Mouse (Mus musculus) gonadal fat pad, adult 2 months (tissue): Measurements from ENCODE around the gene Atl3. TPM values are rescaled to one million over a fixed set of nuclear protein-coding genes. Genes with fewer than 3 reads are reported as not detected.

Source experiments
- DNase-seq: peaks from one replicate; pipeline ENCODE4 v3.0.0-alpha.2; 2012; ENCODE audit warnings: low read depth
- polyA plus RNA-seq: library from polyadenylated mRNA; depleted of rRNA; stranded (reverse); fragments of >200 nt; gene quantifications from 2 replicates; pipeline ENCODE4 v1.2.3, GENCODE M21; 2012

Atl3 gene
- polyA plus RNA-seq, 1 experiment, result 40.2 TPM

DNA sequence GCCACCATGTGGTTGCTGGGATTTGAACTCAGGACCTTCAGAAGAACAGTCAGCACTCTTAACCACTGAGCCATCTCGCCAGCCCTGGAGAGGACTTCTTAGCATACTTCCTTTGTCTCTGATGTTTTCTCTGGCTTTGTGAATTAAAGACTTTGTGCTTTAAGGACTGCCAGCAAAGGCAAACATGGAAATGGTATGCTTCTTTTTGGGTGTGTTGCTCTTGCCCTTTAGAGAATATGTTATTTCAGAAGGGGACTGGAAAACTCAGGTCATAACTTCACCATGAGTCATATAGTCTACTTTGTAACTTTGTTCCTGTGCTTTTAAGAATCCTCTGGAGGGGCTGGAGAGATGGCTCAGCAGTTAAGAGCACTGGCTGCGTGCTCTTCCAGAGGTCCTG, 5.0 kb downstream of the Atl3 start:
- no peak for DNase-seq

DNA sequence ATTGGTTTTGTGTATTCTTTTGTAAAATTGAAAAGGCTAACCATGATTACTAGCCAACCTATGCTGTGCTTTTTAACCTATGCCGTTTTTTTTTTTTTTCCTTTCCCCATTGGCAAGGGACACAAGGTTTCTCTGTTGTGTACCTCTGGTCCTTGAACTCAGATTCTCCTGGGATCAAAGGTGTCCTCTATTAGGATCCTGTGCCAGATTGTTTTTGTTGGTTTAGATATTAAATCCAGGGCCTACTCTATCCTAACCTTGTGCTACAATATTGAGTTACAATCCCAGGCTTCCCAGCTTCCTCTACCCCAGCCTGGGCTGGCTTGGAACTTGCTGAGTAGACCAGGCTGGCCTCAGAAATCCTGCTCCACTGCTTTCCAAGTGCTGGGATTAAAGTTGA, 6.9 kb downstream of the Atl3 start:
- DNase-seq, result no peak

DNA sequence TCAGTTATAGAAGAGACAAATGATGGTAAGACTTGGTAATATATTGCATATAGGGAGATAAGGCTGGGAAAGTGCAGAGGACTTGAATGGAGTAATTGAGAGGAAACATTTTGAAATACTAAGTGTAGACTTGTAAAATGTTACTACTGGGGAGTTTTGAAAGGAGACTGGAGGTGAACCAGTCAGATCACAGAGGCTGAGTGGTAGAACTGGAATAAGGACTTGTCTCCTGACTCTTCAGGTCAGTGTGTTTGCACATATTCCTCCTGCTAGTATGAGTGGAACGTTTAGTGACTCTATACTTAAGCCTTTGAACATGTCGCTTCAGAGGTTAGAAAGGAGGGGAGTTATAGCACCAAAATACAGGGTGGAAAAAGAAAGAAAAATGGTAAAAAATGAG, 8.6 kb downstream of the Atl3 start:
- DNase-seq, result no peak

DNA sequence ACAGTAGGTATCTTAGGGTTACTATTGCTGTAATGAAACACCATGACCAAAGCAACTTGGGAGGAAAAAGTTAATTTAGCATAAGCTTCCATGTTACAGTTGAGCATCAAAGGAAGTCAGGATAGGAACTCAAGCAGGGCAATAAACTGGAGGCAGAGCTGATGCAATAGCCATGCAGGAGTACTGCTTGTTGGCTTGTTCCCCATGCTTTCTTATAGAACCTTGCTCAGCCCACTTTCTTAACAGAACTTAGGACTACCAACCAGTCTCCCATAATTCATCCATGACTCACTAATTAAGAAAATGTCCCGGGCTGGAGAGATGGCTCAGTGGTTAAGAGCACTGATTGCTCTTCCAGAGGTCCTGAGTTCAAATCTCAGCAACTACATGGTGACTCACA, 12.5 kb downstream of the Atl3 start:
- no peak for DNase-seq

DNA sequence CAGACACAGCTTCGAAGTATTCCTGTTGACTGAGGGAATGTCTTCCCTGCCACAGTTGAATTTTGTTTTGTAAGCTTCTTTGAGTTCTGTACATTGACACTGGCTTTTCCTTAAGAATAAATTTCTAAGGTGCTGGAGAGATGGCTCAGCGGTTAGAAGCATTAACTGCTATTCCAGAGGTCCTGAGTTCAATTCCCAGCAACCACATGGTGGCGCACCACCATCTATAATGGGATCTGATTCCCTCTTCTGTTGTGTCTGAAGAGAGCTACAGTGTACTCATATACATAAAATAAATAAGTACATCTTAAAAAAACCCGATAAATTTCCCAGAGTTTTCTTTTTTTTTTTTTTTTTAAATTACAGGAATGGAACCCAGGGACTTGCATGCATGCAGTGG, 14.2 kb downstream of the Atl3 start:
- DNase-seq, result no peak

DNA sequence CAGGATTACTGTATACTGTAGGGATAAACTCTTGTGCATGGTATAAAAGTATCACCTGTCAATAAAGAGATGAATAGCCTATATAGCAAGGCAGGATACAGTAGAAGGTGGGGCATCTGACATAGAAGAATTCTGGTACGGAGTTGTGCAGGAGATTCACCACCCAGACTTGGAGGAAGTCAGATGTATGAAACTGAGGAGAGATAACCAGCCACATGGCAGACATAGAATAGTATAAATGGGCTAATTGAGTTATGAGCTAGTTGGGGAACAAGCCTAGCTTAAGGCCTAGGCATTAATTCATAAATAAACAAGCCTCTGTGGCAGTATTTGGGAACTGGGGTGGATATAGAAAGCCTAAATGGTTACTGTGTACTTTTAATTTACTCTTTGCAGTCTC, 22.6 kb downstream of the Atl3 start:
- DNase-seq, result no peak

DNA sequence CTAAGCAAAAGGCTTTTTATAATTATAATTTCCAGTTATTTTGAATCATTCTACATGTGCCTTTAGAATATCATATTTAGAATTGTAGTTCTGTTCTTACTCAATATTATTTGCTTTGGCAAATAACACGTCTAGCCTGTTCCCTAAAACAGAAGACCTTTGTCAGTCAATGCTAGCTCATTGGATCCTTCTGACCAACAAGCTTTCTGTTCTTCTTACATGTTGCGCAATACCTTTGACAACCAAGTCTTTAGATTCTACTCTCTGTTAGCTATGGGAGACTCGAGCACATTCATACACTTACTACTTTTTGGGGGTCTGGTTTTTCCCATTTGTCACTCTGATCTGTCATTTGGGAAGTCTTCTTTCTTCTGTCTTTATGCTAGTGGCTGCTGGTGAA, 27.8 kb downstream of the Atl3 start:
- peak; percentile 51 for DNase-seq

DNA sequence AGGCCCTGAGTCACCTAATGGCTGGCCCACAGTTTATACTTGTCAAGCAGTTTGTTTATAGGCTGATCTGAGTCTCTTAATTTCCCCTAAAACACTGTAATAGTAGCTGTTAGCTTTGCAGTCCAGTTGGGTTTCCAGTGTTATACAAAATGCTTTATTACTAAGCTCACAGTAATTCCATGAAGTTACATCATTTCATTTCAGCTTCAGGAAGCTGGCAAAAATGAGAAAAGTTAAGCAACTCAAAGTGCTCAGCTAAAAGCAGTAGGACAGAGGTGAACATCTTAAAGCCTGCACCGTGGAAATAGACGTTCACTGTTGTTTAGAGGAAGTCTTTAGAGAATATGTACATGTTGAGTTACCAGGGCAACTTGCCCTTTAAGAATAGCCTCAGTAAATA, 29.0 kb downstream of the Atl3 start:
- peak; percentile 62 for DNase-seq

DNA sequence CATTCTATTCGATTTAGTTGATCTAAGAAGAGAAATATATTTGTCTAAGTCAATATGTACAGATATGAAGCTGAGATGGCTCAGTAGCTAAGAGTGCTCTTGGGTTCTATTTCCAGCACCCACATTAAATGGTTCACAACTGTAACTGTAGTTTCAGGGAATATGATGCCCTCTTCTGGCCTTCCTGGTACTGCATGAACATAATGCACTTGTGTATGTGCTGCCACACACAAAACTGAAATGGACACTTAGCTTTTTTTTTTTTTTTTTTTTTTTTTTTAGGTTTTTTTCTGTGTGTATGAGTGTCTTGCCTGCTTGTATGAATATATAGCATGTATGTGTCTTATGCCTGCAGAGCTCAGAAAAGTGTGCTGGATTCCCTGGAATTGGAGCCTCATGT, 29.5 kb downstream of the Atl3 start:
- DNase-seq, result no peak

DNA sequence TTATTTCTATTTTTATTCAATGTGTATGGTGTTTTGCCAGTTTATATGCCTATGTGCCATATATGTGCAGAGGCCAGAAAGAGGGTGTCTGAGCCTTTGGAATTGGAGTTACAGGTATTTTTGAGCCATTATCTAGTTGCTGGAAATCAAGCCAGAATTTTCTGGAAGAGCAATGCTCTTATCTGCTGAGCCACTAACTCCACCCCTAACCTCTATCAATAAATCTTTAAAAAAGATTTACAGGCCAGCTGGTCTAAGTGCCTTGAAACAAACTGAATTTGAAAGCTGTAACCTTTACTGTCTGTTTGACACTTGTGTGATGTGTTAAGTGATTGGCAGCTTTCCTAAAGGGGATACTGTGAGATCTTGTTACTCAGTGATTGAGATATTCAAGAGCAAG, 29.9 kb downstream of the Atl3 start:
- no peak for DNase-seq

DNA sequence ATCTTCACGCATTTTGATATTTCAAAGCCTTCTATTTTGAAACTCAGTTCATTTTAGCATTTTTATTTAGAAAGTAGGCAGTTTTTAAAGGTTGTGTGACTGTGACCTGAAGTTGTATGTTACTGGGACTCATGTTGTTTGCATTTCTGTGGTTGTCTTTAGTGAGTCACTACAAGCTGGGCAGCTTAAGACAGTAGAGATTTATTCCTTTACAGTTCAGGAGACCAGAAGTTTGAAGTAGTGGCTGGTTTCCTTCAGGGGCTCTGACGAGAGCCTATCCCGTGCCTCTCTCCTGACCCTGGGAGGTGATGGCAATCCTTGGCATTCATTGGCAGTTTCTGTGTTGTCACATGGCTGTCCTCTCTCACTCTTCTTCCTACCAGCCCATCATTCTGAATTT, 31.0 kb downstream of the Atl3 start:
- DNase-seq, result no peak

DNA sequence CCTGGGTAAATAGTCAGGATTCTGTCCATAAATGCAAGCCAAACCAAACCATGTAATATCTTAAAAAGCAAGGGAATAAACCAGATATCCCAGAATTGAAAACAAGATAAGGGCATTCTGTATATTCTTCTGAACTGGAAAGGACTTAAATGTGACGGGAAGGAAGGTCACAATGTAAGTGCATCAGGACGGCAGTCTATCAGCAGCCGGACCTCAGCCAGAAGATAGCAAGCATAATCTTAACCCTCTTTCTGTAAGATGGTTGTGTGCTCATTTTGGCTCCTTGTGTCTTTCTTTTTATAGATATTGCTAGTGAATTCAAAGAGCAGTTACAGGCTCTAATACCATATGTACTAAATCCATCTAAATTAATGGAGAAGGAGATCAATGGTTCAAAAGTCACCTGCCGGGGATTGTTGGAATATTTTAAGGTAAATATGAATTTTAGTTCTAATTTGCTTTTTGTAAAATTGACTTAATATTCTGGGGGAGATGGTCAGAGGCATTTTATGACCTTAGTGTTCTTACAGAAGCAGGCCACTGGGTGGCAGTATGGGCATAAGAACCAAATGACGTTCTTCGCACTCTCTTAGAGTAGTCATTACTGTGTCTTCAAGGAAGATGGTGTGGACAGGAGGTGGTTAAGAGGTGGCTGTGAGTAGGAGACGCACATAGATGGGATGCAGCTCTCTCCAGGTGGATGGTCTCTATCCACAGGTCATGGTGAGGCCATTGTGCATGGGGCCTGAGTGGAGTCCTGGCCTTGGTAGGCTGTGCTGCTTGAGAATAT, 35.0 kb downstream of the Atl3 start:
- DNase-seq, result no peak

DNA sequence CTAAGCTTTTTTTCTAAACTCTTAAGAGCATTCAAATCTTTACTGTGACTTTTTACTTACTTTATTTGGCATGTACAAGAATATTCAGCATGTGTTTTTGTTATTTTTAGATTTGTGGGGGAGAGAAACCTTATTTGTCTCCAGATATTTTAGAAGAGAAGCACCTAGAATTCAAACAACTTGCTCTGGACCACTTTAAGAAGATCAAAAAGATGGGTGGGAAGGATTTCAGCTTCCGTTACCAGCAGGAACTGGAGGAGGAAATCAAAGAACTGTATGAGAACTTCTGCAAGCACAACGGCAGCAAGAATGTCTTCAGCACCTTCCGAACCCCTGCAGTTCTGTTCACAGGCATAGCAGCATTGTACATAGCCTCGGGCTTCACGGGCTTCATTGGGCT, 38.1 kb downstream of the Atl3 start:
- no peak for DNase-seq

DNA sequence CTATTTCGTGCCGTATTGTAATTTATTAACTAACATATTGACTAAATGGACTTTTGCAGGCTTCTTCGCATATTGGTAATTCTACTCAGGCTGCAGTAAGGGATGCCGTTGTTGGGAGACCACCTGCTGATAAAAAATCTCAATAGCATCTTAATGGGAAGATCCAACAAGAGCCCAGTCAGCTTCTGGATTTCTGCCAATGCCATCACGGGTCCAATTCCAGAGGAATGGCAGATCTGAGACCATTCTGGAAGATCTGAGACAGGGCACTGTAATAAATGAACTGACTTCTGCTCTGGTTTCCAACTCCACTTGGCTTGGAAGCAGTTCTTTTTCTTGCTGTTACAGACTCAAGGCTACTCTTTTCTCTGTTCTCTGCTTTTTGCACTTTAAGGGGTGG, 40.1 kb downstream of the Atl3 start:
- no peak for DNase-seq

DNA sequence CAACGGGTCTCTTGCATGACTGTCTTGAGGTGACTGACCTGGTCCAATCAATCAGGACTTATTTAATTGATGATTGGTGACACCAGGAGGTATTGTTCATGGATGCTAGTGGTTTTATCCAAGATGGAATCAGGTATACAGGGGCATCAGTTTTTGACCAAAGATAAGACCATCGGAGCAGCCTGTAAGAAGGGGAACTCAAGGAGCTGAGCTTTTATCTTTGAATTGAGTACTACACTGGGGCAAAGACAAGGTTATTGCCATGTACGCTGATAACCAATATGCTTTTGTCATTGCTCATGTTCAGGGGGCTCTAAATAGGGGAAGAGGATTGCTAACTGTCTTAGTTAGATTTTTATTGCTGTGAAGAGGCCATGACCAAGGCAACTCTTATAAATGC, 55.1 kb downstream of the Atl3 start:
- DNase-seq, result no peak

DNA sequence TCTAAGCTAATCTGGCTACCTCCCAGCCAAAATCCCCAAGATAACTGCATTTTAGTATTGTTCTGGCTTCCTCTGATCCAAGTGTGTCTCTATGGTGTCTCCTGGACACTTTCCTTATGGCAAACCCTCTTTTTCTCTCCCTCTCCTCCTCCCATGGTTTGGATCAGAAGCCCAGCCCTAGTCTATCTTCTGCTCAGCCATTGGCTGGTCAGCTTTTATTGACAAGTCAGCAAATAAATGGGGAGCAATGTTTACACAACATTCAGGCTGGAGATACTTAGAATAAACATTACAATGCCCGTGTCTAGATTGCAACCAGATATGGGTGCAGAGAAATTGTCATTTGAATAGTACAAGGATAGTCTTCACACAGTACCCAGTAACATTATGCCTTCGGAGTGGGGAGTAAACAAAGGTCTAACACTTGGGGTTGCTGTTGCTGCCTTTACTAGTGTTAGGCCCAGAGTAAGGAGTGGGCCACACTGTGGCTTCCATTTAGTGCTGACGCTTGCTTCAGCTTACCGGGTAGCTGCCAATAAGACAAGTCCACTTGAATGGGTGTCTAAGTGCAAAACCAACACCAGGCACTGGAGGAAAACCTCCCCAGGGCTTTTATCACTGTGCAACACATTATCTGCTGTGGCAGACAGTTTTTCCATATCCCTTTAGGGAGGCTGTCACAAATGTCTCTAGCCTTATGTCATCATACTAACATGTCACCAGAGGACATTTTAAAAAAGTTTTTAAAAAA, 57.9 kb downstream of the Atl3 start:
- DNase-seq, result no peak

DNA sequence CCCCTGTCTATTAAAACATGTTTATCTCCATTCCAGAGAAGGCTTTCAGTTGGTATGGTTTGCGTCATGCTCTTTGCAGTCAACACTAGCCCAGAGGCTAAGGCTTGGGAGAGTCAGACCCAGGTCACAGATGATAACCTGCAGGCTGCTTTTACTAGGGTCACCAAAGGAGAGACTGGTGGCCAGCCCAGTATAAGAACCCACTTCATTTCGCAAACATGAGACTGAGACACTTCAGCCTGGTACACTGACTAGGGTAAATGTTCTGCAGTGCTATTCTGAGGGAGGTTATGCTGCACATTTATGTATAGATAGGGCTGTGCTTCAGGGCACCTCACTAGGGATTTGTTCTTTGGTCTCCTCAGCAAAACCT, 58.4 kb downstream of the Atl3 start:
- no peak for DNase-seq

DNA sequence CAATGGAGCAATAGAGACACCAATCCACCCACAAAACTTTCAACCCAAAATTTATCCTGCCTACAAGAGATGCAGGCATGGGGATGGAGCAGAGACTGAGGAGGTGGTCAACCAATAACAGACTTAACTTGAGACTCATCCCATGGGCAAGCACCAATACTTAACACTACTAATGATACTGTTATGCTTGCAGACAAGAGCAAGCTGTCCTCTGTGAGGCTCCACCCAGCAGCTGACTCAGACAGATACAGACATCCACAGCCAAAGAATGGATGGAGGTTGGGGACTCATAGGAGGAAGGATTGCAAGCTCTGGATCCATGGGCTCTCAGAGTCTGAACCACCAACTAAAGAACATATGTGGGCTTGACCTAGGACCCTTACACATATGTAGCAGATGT, 59.6 kb downstream of the Atl3 start:
- no peak for DNase-seq

DNA sequence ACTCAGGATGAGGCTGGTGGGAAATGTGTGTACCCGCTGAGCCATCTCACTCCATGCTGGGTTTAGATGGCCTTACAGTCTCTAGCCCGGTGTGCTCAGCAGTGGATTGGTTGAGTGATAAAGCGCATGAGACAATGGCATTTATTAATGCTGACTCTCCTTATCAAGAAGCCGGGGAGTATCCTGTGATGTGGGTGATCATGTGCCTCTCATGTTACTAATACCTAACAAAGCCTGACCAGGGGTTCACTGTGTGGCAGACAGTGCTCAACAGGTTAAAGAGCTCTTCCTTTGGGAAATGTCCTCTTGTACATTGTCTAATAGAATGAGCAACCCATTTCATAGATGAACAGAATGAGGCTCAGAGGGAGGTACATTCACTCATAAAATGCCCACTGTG, 61.0 kb downstream of the Atl3 start:
- no peak for DNase-seq

DNA sequence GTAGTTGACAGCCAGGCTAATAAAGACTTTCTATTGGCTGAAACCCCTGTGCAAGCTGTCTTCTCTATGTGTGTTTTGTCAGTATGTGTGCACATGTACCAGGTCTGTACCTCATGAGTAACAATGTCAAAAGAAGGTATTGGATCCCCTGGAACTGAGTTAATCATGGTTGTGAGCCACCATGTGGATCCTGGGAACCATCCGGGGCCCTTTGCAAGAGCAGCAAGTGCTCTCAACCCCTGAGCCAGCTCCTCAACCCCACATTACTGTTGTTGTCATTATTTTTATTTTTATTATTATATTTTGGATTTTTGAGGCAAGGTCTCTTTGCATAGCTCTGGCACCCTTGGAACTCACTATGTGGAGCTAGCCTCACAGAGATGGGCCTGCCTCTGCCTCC, 62.8 kb downstream of the Atl3 start:
- DNase-seq, result no peak

DNA sequence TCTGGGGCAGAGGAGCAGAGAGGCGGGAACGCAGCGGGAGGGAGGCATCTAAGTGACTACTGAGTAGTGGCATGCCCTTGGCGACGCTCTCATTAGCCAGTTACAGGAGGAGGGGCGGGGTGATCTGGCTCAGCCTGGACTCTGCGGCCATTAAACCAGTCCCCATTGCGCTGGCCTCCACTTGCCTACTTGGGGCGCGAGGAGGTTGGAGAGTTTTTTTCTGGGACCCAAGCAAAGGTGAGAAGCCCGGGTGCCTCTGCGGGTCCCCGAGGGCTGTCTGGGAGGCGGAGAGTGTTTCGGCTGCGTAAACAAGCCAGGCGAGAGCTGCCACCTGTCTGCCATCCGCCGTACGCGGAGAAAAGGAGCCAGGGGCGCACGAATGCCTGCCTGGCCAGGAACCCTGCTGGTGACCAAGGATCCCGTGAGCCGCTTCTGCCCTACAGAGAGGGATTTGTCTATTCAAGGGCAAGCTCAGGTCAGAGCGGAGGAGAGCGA, 63.5 kb downstream of the Atl3 start, which contains the start of gene Pla2g16:
TSS of gene Pla2g16 (plus strand) at position 132 of the 495 bp plus-strand sequence.
- peak; percentile 30 for DNase-seq

DNA sequence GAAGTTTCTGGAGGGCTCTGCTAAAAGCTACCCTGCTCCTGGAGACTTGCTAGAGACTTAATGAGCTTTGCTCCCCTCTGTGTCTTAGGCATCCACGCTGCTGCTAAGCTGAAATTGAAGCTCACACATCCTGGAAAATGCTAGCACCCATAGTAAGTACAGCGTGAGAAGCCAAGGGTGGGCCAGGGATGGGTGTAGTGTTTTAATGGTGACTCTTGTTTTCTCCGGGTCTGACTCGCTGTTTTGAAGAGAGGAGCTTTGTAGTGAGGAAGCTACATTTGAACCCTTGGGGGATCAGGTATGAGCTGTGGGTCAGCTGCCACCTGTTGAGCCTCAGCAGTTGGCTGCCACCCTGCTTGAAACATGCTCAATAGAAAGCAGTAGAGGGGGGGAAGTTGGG, 64.0 kb downstream of the Atl3 start:
- no peak for DNase-seq

DNA sequence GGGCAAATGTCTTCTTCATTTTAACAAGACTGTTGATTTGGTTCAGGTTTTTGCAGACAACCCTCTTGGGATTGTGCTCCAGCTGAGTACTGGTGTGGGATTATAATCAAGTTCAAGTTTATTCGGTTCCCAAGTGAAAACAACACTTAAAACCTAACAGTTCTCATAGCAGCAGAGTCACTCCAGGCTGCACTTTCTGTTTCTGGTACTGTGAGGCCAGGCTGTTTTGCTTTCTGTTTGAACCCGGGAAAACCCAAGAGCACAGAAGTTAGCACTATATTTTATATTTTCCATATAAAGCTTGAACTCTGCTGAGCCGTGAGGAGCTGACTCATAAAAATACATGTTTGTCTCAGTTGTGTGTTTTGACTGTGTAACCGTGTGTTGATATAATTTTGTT, 64.8 kb downstream of the Atl3 start:
- no peak for DNase-seq
